Mouse (Mus musculus): Measurements from ENCODE around the gene Eif3g. TPM values are rescaled to one million over a fixed set of nuclear protein-coding genes. Genes with fewer than 3 reads are reported as not detected.
A peak's percentile ranks its signal among the peaks of the same experiment; 100 is the strongest.

Eif3g gene
- polyA plus RNA-seq, 1 experiment from 2014 or later: 327 TPM

DNA sequence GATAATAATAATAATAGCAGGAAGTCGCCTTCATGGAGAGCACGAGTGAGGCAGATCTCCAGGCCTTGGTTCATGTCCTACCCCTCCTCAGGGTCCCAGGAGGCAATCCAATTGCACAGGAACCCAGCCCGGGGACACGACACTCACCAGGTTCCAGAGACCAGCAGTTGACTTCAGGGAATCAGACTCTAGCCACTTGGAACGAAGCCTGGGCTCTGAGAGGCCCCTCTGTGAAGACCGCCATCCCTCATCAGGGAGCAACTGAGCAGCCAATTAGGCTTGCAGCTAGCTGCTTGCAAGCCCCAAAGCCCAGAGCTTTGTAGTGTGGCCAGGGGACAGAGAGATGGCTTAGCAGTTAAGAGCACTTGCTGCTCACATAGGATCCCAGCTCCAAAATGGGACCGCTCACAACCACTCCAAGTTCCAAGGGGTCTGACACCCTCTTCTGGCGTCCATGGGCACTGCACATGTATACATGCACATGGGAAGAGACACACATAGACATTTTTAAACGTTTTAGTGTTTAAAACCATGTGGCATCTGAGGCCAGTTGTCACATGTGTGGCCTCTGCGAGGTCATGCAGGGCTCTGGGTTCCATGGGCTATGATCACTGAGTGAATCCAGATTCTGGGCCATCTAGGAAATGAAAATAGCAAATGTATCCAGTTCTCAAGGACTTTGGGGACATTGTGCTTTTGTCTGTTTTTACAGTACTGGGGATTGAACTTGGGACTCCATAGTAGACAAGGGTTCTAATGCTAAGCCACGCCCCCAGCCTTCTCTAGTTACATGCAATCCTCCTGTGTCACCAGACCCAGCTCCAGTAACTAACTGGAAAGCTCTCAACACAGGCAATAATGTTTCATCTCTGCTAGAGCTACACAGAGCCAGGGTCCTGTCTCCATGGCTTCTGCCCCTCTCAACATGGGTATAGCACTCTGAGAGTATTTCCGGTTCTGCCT, 27.9 kb downstream of the Eif3g start:
- Histone ChIP-seq H3K27me3 (ENCODE audit: control insufficient read depth, insufficient read depth, low read length) (peaks cover 33% of the 10 kb centered on the region), H3K4me1 (ENCODE audit: control insufficient read depth, insufficient read depth, low read length) (0 out of 2 replicates have a peak, but pooled peaks cover 3% of the 10 kb centered on the region)

DNA sequence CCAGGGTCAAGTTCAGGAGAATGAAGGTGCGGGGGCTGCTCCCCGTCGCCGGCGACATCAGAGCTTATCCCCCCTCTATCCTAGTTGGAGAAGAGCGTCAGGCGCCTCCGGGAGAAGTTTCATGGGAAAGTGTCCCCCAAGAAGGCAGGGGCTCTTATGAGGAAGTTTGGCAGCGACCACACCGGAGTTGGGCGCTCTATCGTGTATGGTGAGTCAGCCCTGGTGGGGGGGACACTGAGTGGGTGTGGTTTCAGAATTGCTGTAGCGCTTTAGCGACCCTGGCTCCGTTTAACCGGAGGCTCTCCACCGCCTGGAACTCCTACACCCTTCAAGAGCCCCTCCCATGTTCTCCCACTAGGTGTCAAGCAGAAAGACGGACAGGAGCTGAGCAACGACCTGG, 29.2 kb downstream of the Eif3g start:
- 3% methylated on average over 19 of the region's 19 CpGs for WGBS
- no peak for ATAC-seq (ENCODE audit: low FRiP score, low TSS enrichment)

More for the DNA sequence above, 27.9 kb downstream of the Eif3g start:
- 77% methylated on average over 12 of the region's 12 CpGs for WGBS
- Histone ChIP-seq H3K9ac (ENCODE audit: low read depth, low read length) (no peak overlapping the region), H3K4me3 (ENCODE audit: low read length) (no peak overlapping the region), H3K27ac (ENCODE audit: low read depth, low read length) (no peak overlapping the region), H3K4me2 (replicated peaks; ENCODE audit: low read depth, low read length) (no peak overlapping the region), H3K9me3 (ENCODE audit: control insufficient read depth, low read length) (no peaks in the 10 kb centered on the region), H3K36me3 (ENCODE audit: control insufficient read depth, insufficient read depth, low read length) (no peaks in the 10 kb centered on the region)
- no peak for ATAC-seq (ENCODE audit: low FRiP score, low TSS enrichment)

GRCm38 (mm10) chr9:20868448-20869001, 29.9 kb downstream of the Eif3g start, which contains the start of gene A230050P20Rik:
Gene A230050P20Rik, plus strand, starts transcription at chr9:20868642.
- Histone ChIP-seq H3K4me2 (replicated peaks; ENCODE audit: low read depth, low read length) (peak within 1 kb of the TSS; percentile 65), H3K27ac (ENCODE audit: low read depth, low read length) (no peak within 1 kb of the TSS), H3K36me3 (ENCODE audit: control insufficient read depth, insufficient read depth, low read length) (no peaks in the 10 kb centered on the region), H3K9me3 (ENCODE audit: control insufficient read depth, low read length) (no peaks in the 10 kb centered on the region), H3K4me3 (ENCODE audit: low read length) (peak within 1 kb of the TSS; percentile 50), H3K4me1 (ENCODE audit: control insufficient read depth, insufficient read depth, low read length) (0 out of 2 replicates have a peak, but pooled peaks cover 3% of the 10 kb centered on the region), H3K9ac (ENCODE audit: low read depth, low read length) (peak within 1 kb of the TSS; percentile 14), H3K27me3 (ENCODE audit: control insufficient read depth, insufficient read depth, low read length) (peaks cover 33% of the 10 kb centered on the region)
- WGBS: 8% methylated on average over 53 of the region's 53 CpGs
- ATAC-seq (ENCODE audit: low FRiP score, low TSS enrichment): peak; percentile 58; the same call in 1 of the 2 replicates

More for the DNA sequence above, 29.2 kb downstream of the Eif3g start:
- Histone ChIP-seq H3K4me1 (ENCODE audit: control insufficient read depth, insufficient read depth, low read length) (0 out of 2 replicates have a peak, but pooled peaks cover 3% of the 10 kb centered on the region), H3K9me3 (ENCODE audit: control insufficient read depth, low read length) (no peaks in the 10 kb centered on the region), H3K36me3 (ENCODE audit: control insufficient read depth, insufficient read depth, low read length) (no peaks in the 10 kb centered on the region), H3K4me2 (replicated peaks; ENCODE audit: low read depth, low read length) (peak overlapping the region; percentile 65), H3K4me3 (ENCODE audit: low read length) (peak overlapping the region; percentile 50), H3K27ac (ENCODE audit: low read depth, low read length) (no peak overlapping the region), H3K27me3 (ENCODE audit: control insufficient read depth, insufficient read depth, low read length) (peaks cover 33% of the 10 kb centered on the region), H3K9ac (ENCODE audit: low read depth, low read length) (peak overlapping the region; percentile 14; the same call in 1 of the 2 replicates)

- Histone ChIP-seq H3K4me2 (replicated peaks; ENCODE audit: low read depth, low read length) (no peak overlapping the region), H3K36me3 (ENCODE audit: control insufficient read depth, insufficient read depth, low read length) (no peaks in the 10 kb centered on the region), H3K4me1 (ENCODE audit: control insufficient read depth, insufficient read depth, low read length) (0 out of 2 replicates have a peak, but pooled peaks cover 3% of the 10 kb centered on the region), H3K9ac (ENCODE audit: low read depth, low read length) (no peak overlapping the region), H3K27me3 (ENCODE audit: control insufficient read depth, insufficient read depth, low read length) (peaks cover 33% of the 10 kb centered on the region), H3K4me3 (ENCODE audit: low read length) (no peak overlapping the region), H3K9me3 (ENCODE audit: control insufficient read depth, low read length) (no peaks in the 10 kb centered on the region), H3K27ac (ENCODE audit: low read depth, low read length) (no peak overlapping the region)
- no peak for ATAC-seq (ENCODE audit: low FRiP score, low TSS enrichment)
- WGBS: 58% methylated on average over 3 of the region's 3 CpGs
These were observed 31.5 kb downstream of the Eif3g start for GRCm38 (mm10) chr9:20866879-20867278.

- no peak overlapping the region for H3K27ac ChIP-seq (ENCODE audit: low read depth, low read length)
- H3K9ac ChIP-seq (ENCODE audit: low read depth, low read length): no peak overlapping the region
- H3K4me1 ChIP-seq (ENCODE audit: control insufficient read depth, insufficient read depth, low read length): no peaks in the 10 kb centered on the region
- WGBS: 44% methylated on average over 4 of the region's 4 CpGs
- H3K4me2 ChIP-seq (replicated peaks; ENCODE audit: low read depth, low read length): no peak overlapping the region
- H3K36me3 ChIP-seq (ENCODE audit: control insufficient read depth, insufficient read depth, low read length): no peaks in the 10 kb centered on the region
- H3K4me3 ChIP-seq (ENCODE audit: low read length): no peak overlapping the region
- H3K27me3 ChIP-seq (ENCODE audit: control insufficient read depth, insufficient read depth, low read length): no peaks in the 10 kb centered on the region; the same call in none of the 2 replicates
- ATAC-seq (ENCODE audit: low FRiP score, low TSS enrichment): no peak
- H3K9me3 ChIP-seq (ENCODE audit: control insufficient read depth, low read length): no peaks in the 10 kb centered on the region
These were observed 36.2 kb downstream of the Eif3g start for GRCm38 (mm10) chr9:20862225-20862624.

DNA sequence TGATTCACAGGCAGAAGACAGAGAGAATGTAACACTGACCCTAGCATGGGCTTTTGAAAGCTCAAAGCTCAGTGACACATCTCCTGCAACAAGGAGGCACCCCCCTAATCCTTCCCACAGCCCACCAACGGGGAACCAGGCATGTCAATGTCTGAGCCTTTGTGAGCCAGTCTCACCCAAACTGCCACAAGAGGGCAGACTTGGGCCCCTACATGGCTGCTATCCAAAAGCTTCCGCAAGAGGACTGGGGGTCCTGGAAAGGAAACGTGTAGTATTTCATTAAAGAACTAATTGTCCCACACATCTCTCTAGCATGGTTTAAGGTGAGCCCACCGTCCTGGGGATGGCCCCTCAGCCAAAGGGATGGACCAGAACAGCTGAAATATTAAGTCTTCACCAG, 36.6 kb downstream of the Eif3g start:
- whole genome bisulfite sequencing: 12% methylated on average over 4 of the region's 4 CpGs
- no peak for ATAC-seq (ENCODE audit: low FRiP score, low TSS enrichment)
- H3K27me3 ChIP-seq (ENCODE audit: control insufficient read depth, insufficient read depth, low read length): no peaks in the 10 kb centered on the region; the same call in 1 of the 2 replicates

GRCm38 (mm10) chr9:20859926-20860325, 38.5 kb downstream of the Eif3g start:
- Histone ChIP-seq H3K27me3 (ENCODE audit: control insufficient read depth, insufficient read depth, low read length) (no peaks in the 10 kb centered on the region; the same call in 1 of the 2 replicates), H3K4me3 (ENCODE audit: low read length) (no peak overlapping the region), H3K9ac (ENCODE audit: low read depth, low read length) (no peak overlapping the region), H3K36me3 (ENCODE audit: control insufficient read depth, insufficient read depth, low read length) (no peaks in the 10 kb centered on the region), H3K4me1 (ENCODE audit: control insufficient read depth, insufficient read depth, low read length) (no peaks in the 10 kb centered on the region), H3K9me3 (ENCODE audit: control insufficient read depth, low read length) (no peaks in the 10 kb centered on the region), H3K4me2 (replicated peaks; ENCODE audit: low read depth, low read length) (no peak overlapping the region), H3K27ac (ENCODE audit: low read depth, low read length) (no peak overlapping the region)
- ATAC-seq (ENCODE audit: low FRiP score, low TSS enrichment): no peak
- 49% methylated on average over 6 of the region's 6 CpGs for WGBS

More for the DNA sequence above, 36.6 kb downstream of the Eif3g start:
- Histone ChIP-seq H3K4me1 (ENCODE audit: control insufficient read depth, insufficient read depth, low read length) (no peaks in the 10 kb centered on the region), H3K9me3 (ENCODE audit: control insufficient read depth, low read length) (no peaks in the 10 kb centered on the region), H3K27ac (ENCODE audit: low read depth, low read length) (no peak overlapping the region), H3K9ac (ENCODE audit: low read depth, low read length) (no peak overlapping the region), H3K4me2 (replicated peaks; ENCODE audit: low read depth, low read length) (no peak overlapping the region), H3K4me3 (ENCODE audit: low read length) (no peak overlapping the region), H3K36me3 (ENCODE audit: control insufficient read depth, insufficient read depth, low read length) (no peaks in the 10 kb centered on the region)

DNA sequence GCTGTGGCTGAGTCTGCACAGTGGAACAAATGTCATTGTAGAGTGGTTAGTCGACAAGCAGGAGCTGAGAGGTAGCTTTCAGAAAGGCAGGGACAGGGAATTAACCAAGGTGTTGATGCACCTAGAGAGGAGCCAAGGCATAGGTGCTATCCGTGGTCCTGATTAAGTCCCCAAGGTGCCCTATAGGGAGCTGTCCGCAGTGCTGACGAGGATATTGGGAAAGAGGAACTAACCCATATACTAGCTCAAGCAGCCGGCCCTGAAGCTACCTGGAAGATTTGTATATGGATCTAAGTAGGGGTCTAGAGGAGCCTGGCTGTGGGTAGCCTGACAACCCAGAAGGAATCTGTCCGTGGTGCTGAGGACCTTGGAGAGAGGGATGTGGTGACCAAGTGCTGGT, 41.3 kb downstream of the Eif3g start:
- no peaks in the 10 kb centered on the region; the same call in 1 of the 2 replicates for H3K27me3 ChIP-seq (ENCODE audit: control insufficient read depth, insufficient read depth, low read length)
- no peak overlapping the region for H3K4me2 ChIP-seq (replicated peaks; ENCODE audit: low read depth, low read length)
- H3K4me1 ChIP-seq (ENCODE audit: control insufficient read depth, insufficient read depth, low read length): no peaks in the 10 kb centered on the region
- WGBS: 5% methylated on average over 6 of the region's 6 CpGs
- no peak overlapping the region for H3K4me3 ChIP-seq (ENCODE audit: low read length)
- H3K9me3 ChIP-seq (ENCODE audit: control insufficient read depth, low read length): no peaks in the 10 kb centered on the region
- ATAC-seq (ENCODE audit: low FRiP score, low TSS enrichment): peak; percentile 58; the same call in 1 of the 2 replicates
- no peak overlapping the region for H3K27ac ChIP-seq (ENCODE audit: low read depth, low read length)
- no peaks in the 10 kb centered on the region for H3K36me3 ChIP-seq (ENCODE audit: control insufficient read depth, insufficient read depth, low read length)
- H3K9ac ChIP-seq (ENCODE audit: low read depth, low read length): no peak overlapping the region

Data from kidney, embryonic 14.5 days (tissue).